Mouse (Mus musculus) hindbrain, embryonic 11.5 days (tissue): Measurements from ENCODE around the gene Serf2. TPM values are rescaled to one million over a fixed set of nuclear protein-coding genes. Genes with fewer than 3 reads are reported as not detected.
A peak's percentile ranks its signal among the peaks of the same experiment; 100 is the strongest.

Experiments used
- ATAC-seq: fragments of 200-750 bp; cut with Nextera tagmentation; 2 replicates; pipeline ENCODE4 v1.8.0; 2017; ENCODE audit warnings: mild to moderate bottlenecking, moderate TSS enrichment, moderate library complexity; ENCODE audit not compliant: low FRiP score
- DNase-seq: peaks from one replicate; pipeline ENCODE4 v3.0.0-alpha.2; 2015; ENCODE audit warnings: low spot score
- H3K27ac ChIP-seq: fragments of 300-500 bp; sonication (generic); 2 replicates; pipeline ENCODE4 v1.5.1; 2014; ENCODE audit warnings: mild to moderate bottlenecking, low read depth, low read length
- H3K27me3 ChIP-seq: fragments of 300-500 bp; sonication (generic); 2 replicates; pipeline ENCODE4 v1.6.1; 2014; ENCODE audit warnings: mild to moderate bottlenecking, low read length, moderate library complexity, mixed read lengths; ENCODE audit not compliant: control insufficient read depth, insufficient read depth
- H3K36me3 ChIP-seq: fragments of 300-500 bp; sonication (generic); 2 replicates; pipeline ENCODE4 v1.6.1; 2014; ENCODE audit warnings: mild to moderate bottlenecking, low read length, moderate library complexity, mixed read lengths; ENCODE audit not compliant: control insufficient read depth, insufficient read depth
- H3K4me1 ChIP-seq: fragments of 300-500 bp; sonication (generic); replicated peaks from 2 replicates; pipeline ENCODE4 v1.6.1; 2014; ENCODE audit warnings: low read length, mixed read lengths; ENCODE audit not compliant: control insufficient read depth, insufficient read depth
- H3K4me2 ChIP-seq: fragments of 300-500 bp; sonication (generic); replicated peaks from 2 replicates; pipeline ENCODE4 v1.6.1; 2014; ENCODE audit warnings: mild to moderate bottlenecking, low read depth, low read length
- H3K4me3 ChIP-seq: fragments of 300-500 bp; sonication (generic); 2 replicates; pipeline ENCODE4 v1.5.1; 2014; ENCODE audit warnings: low read depth, low read length
- H3K9ac ChIP-seq: fragments of 300-500 bp; sonication (generic); 2 replicates; pipeline ENCODE4 v1.6.1; 2014; ENCODE audit warnings: low read depth, low read length
- H3K9me3 ChIP-seq: fragments of 300-500 bp; sonication (generic); 2 replicates; pipeline ENCODE4 v1.6.1; 2016; ENCODE audit warnings: low read length; ENCODE audit not compliant: control insufficient read depth
- WGBS: fragments of 180-500 bp; shearing (Covaris S2); extraction: QIAGEN DNeasy Blood & Tissue Kit; methylation state at CpG from one replicate; pipeline ENCODE4 v1.1.7; 2014; 5-methylcytosine and 5-hydroxymethylcytosine counted together
- polyA plus RNA-seq: library from polyadenylated mRNA; unstranded; fragments of >200 nt; fragmentation: Nextera tagmentation; extraction: Ambion mirVana; gene quantifications from 2 replicates; pipeline ENCODE4 v1.2.1, GENCODE M21; 2014

The Serf2 gene
- polyA plus RNA-seq, result 457 and 490 TPM in 2 replicates

DNA sequence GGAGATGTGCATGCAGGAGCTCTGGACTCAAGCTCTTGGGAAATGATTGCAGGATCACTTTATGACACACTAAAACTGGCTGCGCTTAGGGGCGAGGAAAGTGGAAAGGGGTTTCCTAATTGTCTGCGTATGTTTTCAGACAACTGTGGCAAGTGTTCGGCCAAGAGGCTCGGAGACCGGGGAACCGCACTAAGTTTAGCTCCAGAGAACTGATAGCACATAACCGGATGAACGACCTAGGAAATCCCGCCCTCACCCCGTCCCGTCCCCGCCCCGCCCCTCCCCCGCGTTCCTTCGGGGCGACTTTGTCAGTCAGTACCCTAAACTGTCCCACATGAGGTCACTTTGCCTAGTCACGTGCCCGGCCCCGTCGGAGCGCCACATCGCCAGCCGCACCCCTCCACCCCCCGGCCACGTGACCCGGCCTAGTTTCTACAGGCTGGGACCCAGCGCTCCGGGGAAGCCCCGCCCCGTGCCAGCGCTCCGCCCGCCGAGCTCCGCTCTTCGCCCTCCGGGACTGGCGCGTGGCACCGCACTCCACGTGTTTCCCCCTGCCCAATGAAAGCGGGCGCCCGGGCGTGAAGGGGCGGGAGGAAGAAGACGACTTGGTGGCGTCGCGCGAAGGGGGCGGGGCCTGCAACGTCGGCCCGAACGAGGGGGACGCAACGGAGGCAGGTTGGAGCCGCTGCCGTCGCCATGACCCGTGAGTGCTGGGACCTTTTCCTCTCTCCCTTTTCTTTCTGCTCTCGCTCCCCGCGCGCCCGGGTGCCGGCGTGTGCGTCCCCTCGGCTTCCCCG lies at the start of gene Serf2:
Gene Serf2, plus strand, starts transcription at position 457 of the 797 bp plus-strand sequence.
- DNase-seq (peak; percentile 99), ATAC-seq (peak; percentile 99)
- H3K27me3 ChIP-seq, result no peaks in the 10 kb centered on the region
- H3K9ac ChIP-seq, result peak within 1 kb of the TSS; percentile 96
- H3K4me3 ChIP-seq, result peak within 1 kb of the TSS; percentile 94
- no peaks in the 10 kb centered on the region for H3K9me3 ChIP-seq
- 0 out of 2 replicates have a peak, but pooled peaks cover 2% of the 10 kb centered on the region for H3K4me1 ChIP-seq
- peak within 1 kb of the TSS; percentile 91 for H3K27ac ChIP-seq
- under 1% methylated on average over 59 of the region's 74 CpGs for WGBS
- peak within 1 kb of the TSS; percentile 82 for H3K4me2 ChIP-seq
- H3K36me3 ChIP-seq, result no peaks in the 10 kb centered on the region; the same call in 1 of the 2 replicates

DNA sequence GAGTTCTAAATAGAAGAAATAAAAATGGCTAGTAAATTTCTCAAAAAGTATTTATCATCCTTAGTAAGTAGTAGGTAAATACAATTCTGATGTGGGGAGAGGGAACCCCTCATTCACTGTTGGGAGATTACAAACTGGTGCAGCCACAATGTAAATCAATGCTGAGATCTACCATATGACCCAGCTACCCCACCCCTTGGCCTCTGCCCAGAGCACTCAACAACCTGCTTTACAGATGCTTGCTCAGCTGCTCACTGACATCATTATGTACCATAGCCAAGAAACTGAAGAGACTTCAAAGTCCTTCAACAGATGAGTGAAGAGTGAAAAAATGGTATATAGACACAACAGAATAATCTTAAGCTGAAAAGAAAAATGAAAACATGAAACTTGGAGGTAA lies 45.7 kb upstream of the Serf2 start:
- no peak overlapping the region for H3K9ac ChIP-seq

DNA sequence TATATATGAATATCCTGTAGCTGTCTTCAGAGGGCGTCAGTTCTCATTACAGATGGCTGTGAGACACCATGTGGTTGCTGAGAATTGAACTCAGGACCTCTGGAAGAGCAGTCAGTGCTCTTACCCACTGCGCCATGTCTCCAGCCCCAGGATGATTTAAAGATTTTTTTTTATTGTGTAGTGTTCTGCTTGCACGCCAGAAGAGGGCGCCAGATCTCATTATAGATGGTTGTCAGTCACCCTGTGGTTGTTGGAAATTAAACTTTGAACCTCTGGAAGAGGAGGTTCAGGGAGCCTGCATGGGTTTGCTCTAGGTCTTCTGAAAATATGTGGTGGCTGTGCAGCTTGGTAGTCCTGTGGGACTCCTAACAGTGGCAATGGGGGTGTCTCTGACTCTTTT lies 40.8 kb upstream of the Serf2 start:
- H3K9me3 ChIP-seq, result no peaks in the 10 kb centered on the region
- ATAC-seq (no peak), DNase-seq (peak; percentile 17)
- H3K4me2 ChIP-seq, result no peak overlapping the region
- H3K27ac ChIP-seq, result no peak overlapping the region
- no peak overlapping the region for H3K4me3 ChIP-seq
- no peaks in the 10 kb centered on the region for H3K36me3 ChIP-seq
- H3K4me1 ChIP-seq, result no peaks in the 10 kb centered on the region
- WGBS, result 37% methylated on average over 4 of the region's 4 CpGs
- no peaks in the 10 kb centered on the region for H3K27me3 ChIP-seq
- no peak overlapping the region for H3K9ac ChIP-seq

More for the DNA sequence above, 45.7 kb upstream of the Serf2 start:
- H3K4me3 ChIP-seq, result no peak overlapping the region
- H3K4me2 ChIP-seq, result no peak overlapping the region
- H3K9me3 ChIP-seq, result no peaks in the 10 kb centered on the region
- no peaks in the 10 kb centered on the region for H3K4me1 ChIP-seq
- H3K27ac ChIP-seq, result no peak overlapping the region
- ATAC-seq, result no peak
- H3K27me3 ChIP-seq, result no peaks in the 10 kb centered on the region
- H3K36me3 ChIP-seq, result no peaks in the 10 kb centered on the region
- DNase-seq, result no peak

DNA sequence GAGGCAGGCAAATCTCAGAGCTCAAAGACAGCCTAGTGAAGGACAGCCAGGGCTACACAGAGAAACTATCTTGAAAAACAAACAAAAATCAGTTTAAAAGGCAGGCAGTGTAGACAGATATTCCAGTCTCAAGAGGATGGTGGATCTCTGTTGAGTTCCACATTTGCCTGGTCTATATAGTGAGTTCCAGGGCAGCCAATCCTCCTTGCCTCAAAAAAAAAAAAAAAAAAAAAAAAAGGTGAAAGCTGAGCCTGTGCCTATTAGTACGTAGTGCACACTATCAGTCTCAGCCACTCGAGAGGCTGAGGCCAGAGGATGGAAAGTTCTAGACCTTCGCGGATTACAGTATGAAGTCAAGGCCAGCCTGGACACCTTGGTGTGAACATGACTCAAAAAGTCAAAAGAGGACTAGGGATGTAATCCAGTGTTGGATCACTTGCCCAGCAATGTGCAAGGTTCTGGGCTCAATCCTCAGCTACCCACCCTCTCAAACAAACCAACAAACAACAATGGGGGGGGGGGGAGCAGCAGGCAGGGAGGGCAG lies 36.1 kb upstream of the Serf2 start:
- H3K4me2 ChIP-seq, result peak overlapping the region; percentile 45
- peak overlapping the region; percentile 90 for H3K27ac ChIP-seq
- no peaks in the 10 kb centered on the region for H3K27me3 ChIP-seq
- peak overlapping the region; percentile 74 for H3K9ac ChIP-seq
- WGBS, result 14% methylated on average over 4 of the region's 4 CpGs
- peak overlapping the region; percentile 80 for H3K4me3 ChIP-seq
- DNase-seq, result no peak
- no peaks in the 10 kb centered on the region for H3K9me3 ChIP-seq
- H3K4me1 ChIP-seq, result peaks cover 3% of the 10 kb centered on the region; the same call in 1 of the 2 replicates
- no peak; the same call in 1 of the 2 replicates for ATAC-seq
- no peaks in the 10 kb centered on the region for H3K36me3 ChIP-seq

DNA sequence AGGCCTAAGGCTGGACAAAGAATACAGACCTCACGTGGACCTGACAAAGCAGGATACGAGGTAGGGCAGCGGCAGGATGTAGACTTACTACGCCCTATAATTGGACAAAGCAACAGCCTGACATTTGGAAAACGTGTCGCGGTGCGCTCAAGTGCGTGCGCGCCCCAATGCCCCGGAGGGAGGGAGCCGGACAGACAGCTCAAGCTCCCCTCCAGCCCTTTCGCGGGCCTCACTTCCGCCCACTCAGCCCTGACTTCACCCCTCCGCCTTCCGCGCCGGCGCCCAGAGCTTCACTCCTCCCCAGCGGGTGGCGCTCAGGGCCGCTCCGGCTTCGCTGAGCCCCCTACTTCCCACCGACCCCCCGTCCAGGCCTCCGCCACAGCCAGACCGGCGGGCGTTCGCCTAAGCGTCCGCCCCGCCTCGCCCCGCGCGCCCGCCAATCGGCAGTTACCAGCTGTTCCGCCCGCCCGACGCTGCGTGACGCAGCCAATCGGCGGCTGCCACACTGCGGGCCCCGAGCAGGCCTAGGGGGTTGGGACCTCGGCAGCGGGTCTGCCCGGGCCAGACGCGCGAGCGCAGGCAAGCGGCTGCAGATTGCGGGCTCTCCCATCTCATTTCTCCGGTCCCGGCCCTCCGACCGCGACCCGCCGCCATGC lies 35.5 kb upstream of the Serf2 start, which contains the start of the genes Pdia3 and Catsper2:
Gene Pdia3, plus strand, starts transcription at position 389 of the 656 bp plus-strand sequence.
Gene Catsper2, minus strand, starts transcription at position 406 of the 656 bp plus-strand sequence.
- peak within 1 kb of the TSS; percentile 90 for H3K27ac ChIP-seq
- peak within 1 kb of the TSS; percentile 91 for H3K9ac ChIP-seq
- peaks cover 3% of the 10 kb centered on the region; the same call in 1 of the 2 replicates for H3K4me1 ChIP-seq
- no peaks in the 10 kb centered on the region for H3K36me3 ChIP-seq
- peak; percentile 96 for DNase-seq
- peak; percentile 99 for ATAC-seq
- WGBS, result under 1% methylated on average over 65 of the region's 68 CpGs
- H3K4me2 ChIP-seq, result peak within 1 kb of the TSS; percentile 45
- H3K27me3 ChIP-seq, result no peaks in the 10 kb centered on the region
- H3K4me3 ChIP-seq, result peak within 1 kb of the TSS; percentile 80
- H3K9me3 ChIP-seq, result no peaks in the 10 kb centered on the region

DNA sequence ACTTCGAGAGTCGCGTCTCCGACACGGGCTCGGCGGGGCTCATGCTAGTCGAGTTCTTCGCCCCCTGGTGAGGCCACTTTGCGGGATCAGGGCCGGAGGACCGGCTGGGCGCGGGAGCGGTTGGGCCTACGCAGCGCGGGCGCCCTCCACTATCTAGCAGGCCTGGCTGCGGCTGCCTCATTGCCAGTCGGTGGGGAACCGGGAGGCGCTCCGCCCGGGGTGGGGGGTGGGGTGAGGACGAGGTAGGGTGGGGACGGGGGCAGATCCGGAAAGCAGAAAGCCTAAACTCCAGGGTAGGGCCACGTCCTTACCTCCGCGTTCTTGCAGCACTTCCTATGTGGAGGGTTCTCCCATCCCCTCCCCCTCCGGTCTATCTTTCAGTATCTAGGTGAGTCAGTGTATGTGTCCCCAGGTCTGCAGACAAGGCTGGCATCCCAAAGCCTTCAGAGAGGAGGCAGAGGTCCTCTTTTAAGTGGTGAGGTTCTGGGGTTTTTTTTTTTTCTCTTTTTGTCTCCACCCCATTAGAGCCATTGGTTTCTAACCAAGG lies 34.8 kb upstream of the Serf2 start:
- under 1% methylated on average over 30 of the region's 32 CpGs for WGBS
- peak; percentile 57 for ATAC-seq
- no peaks in the 10 kb centered on the region for H3K27me3 ChIP-seq
- peak overlapping the region; percentile 91 for H3K9ac ChIP-seq
- peak; percentile 61 for DNase-seq
- no peaks in the 10 kb centered on the region for H3K9me3 ChIP-seq
- H3K4me3 ChIP-seq, result peak overlapping the region; percentile 80
- peak overlapping the region; percentile 45 for H3K4me2 ChIP-seq
- H3K4me1 ChIP-seq, result peaks cover 3% of the 10 kb centered on the region; the same call in 1 of the 2 replicates
- no peaks in the 10 kb centered on the region for H3K36me3 ChIP-seq
- peak overlapping the region; percentile 90 for H3K27ac ChIP-seq

DNA sequence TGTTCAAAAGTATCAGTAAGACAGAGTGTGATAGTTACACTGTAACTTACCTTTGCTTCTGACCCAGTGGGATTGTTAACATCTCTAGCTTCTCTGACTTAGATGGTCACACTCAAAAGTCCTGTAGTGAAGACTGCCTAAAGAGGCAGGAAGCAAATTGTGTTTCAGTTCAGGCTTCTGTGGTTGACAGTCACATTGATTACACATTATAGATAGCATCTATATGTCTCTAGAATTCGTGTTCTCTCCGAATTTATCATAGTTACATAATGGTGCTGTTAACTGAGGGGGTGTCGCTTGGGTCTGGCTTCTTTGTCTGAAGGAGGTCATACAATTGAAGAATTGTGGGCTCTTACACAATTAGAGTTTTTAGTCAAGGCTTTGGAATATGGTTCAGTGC lies 33.9 kb upstream of the Serf2 start:
- H3K27ac ChIP-seq, result no peak overlapping the region
- H3K9me3 ChIP-seq, result no peaks in the 10 kb centered on the region
- peak overlapping the region; percentile 80 for H3K4me3 ChIP-seq
- 53% methylated on average over 3 of the region's 3 CpGs for WGBS
- DNase-seq (no peak), ATAC-seq (no peak)
- peak overlapping the region; percentile 45 for H3K4me2 ChIP-seq
- H3K27me3 ChIP-seq, result no peaks in the 10 kb centered on the region
- H3K4me1 ChIP-seq, result peaks cover 3% of the 10 kb centered on the region; the same call in 1 of the 2 replicates
- no peaks in the 10 kb centered on the region for H3K36me3 ChIP-seq
- H3K9ac ChIP-seq, result peak overlapping the region; percentile 8; the same call in 1 of the 2 replicates

DNA sequence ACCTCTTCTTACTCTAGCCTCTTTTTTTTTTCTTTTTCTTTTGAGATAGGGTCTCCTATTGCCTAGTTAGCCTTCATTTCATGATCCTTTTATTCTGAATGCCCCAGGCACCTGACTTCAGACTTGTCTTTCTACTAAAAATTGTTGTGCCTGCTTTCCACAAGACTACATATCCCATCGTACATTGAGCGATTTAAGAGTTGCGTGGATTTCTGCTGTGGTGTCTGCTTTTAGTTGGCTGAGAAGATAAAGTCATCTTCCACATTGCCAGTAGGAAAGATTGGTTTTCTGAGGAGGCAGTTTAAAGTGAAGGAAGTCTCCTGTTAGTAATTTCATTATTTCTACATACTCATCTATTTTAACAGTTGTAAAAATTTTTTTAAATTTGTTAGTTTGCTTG lies 33.4 kb upstream of the Serf2 start:
- H3K27ac ChIP-seq, result no peak overlapping the region
- H3K4me3 ChIP-seq, result peak overlapping the region; percentile 80
- H3K4me2 ChIP-seq, result peak overlapping the region; percentile 45
- no peaks in the 10 kb centered on the region for H3K9me3 ChIP-seq
- WGBS, result 87% methylated on average over 3 of the region's 3 CpGs
- H3K9ac ChIP-seq, result peak overlapping the region; percentile 8; the same call in 1 of the 2 replicates
- DNase-seq (no peak), ATAC-seq (no peak)
- peaks cover 3% of the 10 kb centered on the region; the same call in 1 of the 2 replicates for H3K4me1 ChIP-seq
- H3K27me3 ChIP-seq, result no peaks in the 10 kb centered on the region
- H3K36me3 ChIP-seq, result no peaks in the 10 kb centered on the region
